Mouse (Mus musculus) liver, embryonic 11.5 days (tissue): ENCODE results near the gene Nab1. TPM values are rescaled to one million over a fixed set of nuclear protein-coding genes. Genes with fewer than 3 reads are reported as not detected.

ENCODE experiments used
- ATAC-seq: fragments of 200-750 bp; cut with Nextera tagmentation; replicated peaks from 2 replicates; pipeline ENCODE4 v1.8.0; 2017; ENCODE audit warnings: moderate number of reproducible peaks, mild to moderate bottlenecking, moderate TSS enrichment, moderate library complexity; ENCODE audit not compliant: low FRiP score
- DNase-seq: peaks from one replicate; pipeline ENCODE4 v3.0.0-alpha.2; 2017; ENCODE audit warnings: low spot score
- H3K27ac ChIP-seq: fragments of 300-500 bp; sonication (generic); 2 replicates; pipeline ENCODE4 v1.5.1; 2014; ENCODE audit warnings: mild to moderate bottlenecking, low read depth, low read length, control low read depth
- H3K27me3 ChIP-seq: fragments of 300-500 bp; sonication (generic); replicated peaks from 2 replicates; pipeline ENCODE4 v1.6.1; 2014; ENCODE audit warnings: low read length, mixed read lengths; ENCODE audit not compliant: control insufficient read depth, insufficient read depth
- H3K36me3 ChIP-seq: fragments of 300-500 bp; sonication (generic); 2 replicates; pipeline ENCODE4 v1.6.1; 2014; ENCODE audit warnings: mild to moderate bottlenecking, low read length, moderate library complexity, mixed read lengths; ENCODE audit not compliant: control insufficient read depth, insufficient read depth
- H3K4me1 ChIP-seq: fragments of 300-500 bp; sonication (generic); replicated peaks from 2 replicates; pipeline ENCODE4 v1.6.1; 2014; ENCODE audit warnings: low read length, mixed read lengths; ENCODE audit not compliant: control insufficient read depth, insufficient read depth
- H3K4me2 ChIP-seq: fragments of 300-500 bp; sonication (generic); 2 replicates; pipeline ENCODE4 v1.6.1; 2014; ENCODE audit warnings: mild to moderate bottlenecking, control low read depth, moderate library complexity
- H3K4me3 ChIP-seq: fragments of 300-500 bp; sonication (generic); 2 replicates; pipeline ENCODE4 v1.5.1; 2014; ENCODE audit warnings: low read depth, low read length, control low read depth
- H3K9ac ChIP-seq: fragments of 300-500 bp; sonication (generic); 2 replicates; pipeline ENCODE4 v1.6.1; 2014; ENCODE audit warnings: low read depth, low read length, control low read depth
- H3K9me3 ChIP-seq: fragments of 300-500 bp; sonication (generic); 2 replicates; pipeline ENCODE4 v1.6.1; 2016; ENCODE audit warnings: low read length, inconsistent platforms, mixed read lengths; ENCODE audit not compliant: control insufficient read depth
- WGBS: fragments of 180-500 bp; shearing (Covaris S2); extraction: QIAGEN DNeasy Blood & Tissue Kit; methylation state at CpG from one replicate; pipeline ENCODE4 v1.1.7; 2014; 5-methylcytosine and 5-hydroxymethylcytosine counted together
- polyA plus RNA-seq: library from polyadenylated mRNA; unstranded; fragments of >200 nt; fragmentation: Nextera tagmentation; extraction: Ambion mirVana; gene quantifications from 2 replicates; pipeline ENCODE4 v1.2.1, GENCODE M21; 2014

The Nab1 gene
- polyA plus RNA-seq, 1 experiment from 2014 or later: 20.5 TPM

DNA sequence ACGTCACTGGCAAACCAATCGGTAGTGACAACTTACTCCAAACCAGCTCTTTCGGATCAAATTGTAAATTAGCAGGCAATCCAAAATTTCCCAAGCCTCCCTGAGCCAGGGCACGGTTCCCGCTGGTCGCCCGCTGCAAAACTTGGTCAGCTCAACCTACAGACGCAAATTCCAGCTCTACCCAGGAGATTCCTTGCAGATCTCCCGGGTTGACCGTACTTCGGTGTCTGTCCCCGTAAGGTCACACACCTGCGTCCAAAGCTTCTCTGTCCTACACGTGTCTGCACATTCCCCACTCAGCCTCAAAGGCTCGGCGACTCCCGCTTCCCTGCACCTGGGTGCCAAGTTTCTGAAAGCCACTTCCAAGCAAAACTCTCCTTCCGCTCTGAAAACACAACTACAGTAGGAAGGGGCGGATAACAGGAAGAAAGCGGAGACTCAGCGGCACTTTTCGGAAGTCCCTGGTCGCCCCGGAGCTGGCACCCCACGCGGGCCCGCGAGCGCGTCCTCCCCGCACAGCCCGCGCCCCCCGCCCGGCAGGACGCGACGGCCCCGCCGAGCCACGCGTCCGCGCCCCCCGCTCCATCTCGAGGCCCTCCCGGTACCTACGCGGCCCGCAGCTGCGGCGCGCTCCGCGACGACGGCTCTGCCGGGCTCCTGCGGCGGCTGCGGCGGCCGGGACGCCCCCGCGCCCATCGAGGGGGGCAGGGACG is 722 bp downstream of the Nab1 start:
- peak overlapping the region; percentile 72 for H3K4me3 ChIP-seq
- peak; percentile 67 for DNase-seq
- H3K4me1 ChIP-seq: peaks cover 2% of the 10 kb centered on the region
- peak overlapping the region; percentile 33 for H3K27ac ChIP-seq
- under 1% methylated on average over 49 of the region's 68 CpGs for WGBS
- H3K4me2 ChIP-seq: peak overlapping the region; percentile 80
- no peaks in the 10 kb centered on the region for H3K9me3 ChIP-seq
- H3K9ac ChIP-seq: peak overlapping the region; percentile 82
- no peak; the same call in none of the 2 replicates for ATAC-seq
- no peaks in the 10 kb centered on the region for H3K36me3 ChIP-seq
- no peaks in the 10 kb centered on the region for H3K27me3 ChIP-seq

DNA sequence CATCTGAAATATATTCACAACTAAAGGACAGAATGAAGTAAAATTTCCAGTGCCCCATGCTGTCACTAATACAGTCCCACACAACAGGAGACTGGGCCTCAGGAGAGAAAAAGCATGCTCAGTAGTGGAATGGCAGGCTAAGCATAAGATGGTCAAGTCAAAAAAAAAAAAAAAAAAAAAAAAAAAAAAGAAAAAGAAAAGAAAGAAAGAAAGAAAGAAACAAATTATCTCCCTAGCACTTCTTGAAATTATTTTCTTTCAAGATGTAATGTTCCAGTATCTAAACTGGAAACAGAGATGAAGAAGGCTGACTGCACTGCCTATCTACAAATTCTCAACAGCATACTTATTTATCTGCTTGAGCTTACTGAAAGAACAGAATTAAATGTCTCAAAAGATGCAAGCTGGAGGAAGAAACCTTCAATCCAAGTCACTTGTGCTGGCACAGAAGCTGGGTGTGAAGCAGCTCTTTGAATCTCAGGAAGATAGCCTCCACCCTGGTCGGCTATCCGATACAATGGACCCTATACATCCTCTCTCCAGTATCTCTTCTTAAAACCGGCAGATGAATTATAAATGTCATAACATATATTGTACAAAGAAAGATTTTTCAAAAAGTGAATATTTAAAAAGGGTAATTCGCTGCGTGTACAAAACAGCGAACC is 1.6 kb downstream of the Nab1 start:
- 14% methylated on average over 6 of the region's 6 CpGs for WGBS
- H3K27ac ChIP-seq: no peak overlapping the region

DNA sequence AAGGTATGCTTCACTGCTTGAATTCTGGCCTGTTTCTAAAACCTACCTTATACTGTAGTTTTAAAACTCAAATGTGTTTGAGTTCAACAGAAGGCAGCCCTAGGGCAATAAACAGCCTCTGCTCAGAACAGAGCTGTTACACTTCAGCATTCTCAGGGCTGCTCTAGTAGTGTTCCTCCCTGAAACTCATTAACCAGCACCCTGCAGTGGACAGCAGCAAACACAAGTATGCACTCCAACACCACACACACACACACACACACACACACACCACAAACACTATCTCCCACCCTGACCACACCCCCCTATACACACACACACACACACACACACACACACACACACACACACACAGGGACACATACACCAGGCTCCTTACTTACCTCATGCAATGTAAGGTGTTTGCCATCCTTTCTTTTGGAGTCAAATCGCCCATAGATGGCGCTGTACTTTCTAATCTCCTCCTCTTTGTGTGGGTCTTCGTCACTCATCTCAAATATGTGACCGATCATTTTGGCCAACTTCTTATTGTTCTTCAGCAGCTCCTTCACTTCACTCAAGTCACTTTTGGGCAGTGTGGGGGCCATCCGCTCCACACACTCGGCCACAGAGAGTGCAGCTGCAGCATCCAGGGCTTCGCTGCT is 10.8 kb downstream of the Nab1 start:
- ATAC-seq: peak; percentile 26; the same call in 1 of the 2 replicates
- no peaks in the 10 kb centered on the region for H3K9me3 ChIP-seq
- no peak for DNase-seq

More for the DNA sequence above, 1.6 kb downstream of the Nab1 start:
- H3K4me1 ChIP-seq: peaks cover 2% of the 10 kb centered on the region
- H3K9ac ChIP-seq: no peak overlapping the region
- H3K4me2 ChIP-seq: peak overlapping the region; percentile 80
- peak overlapping the region; percentile 72 for H3K4me3 ChIP-seq
- ATAC-seq (no peak), DNase-seq (no peak)
- H3K27me3 ChIP-seq: no peaks in the 10 kb centered on the region
- no peaks in the 10 kb centered on the region for H3K36me3 ChIP-seq
- no peaks in the 10 kb centered on the region for H3K9me3 ChIP-seq

DNA sequence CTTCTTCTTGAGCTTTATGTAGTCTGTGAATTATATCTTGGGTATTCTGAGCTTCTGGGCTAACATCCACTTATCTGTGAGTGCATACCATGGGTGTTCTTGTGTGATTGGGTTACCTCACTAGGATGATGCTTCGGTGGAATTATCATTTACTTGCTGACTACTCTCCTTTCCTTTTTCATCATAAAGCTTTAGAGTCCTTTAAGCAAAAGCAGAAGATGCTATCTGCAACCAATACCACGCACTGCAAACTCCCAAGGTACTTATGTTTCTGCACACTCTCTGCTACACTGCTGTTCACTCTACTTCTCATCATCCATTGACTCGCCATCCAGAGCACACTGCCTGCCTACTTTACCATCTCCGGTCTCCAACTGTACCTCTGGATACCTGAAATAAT is 15.5 kb downstream of the Nab1 start:
- ATAC-seq (peak; percentile 43; the same call in 1 of the 2 replicates), DNase-seq (no peak)
- 80% methylated on average over 4 of the region's 4 CpGs for WGBS
- H3K36me3 ChIP-seq: 0 out of 2 replicates have a peak, but pooled peaks cover 3% of the 10 kb centered on the region
- no peaks in the 10 kb centered on the region for H3K9me3 ChIP-seq
- peaks cover 2% of the 10 kb centered on the region; the same call in 1 of the 2 replicates for H3K4me1 ChIP-seq
- H3K4me3 ChIP-seq: no peak overlapping the region
- H3K9ac ChIP-seq: no peak overlapping the region
- no peaks in the 10 kb centered on the region for H3K27me3 ChIP-seq
- H3K27ac ChIP-seq: no peak overlapping the region
- no peak overlapping the region for H3K4me2 ChIP-seq

More for the DNA sequence above, 10.8 kb downstream of the Nab1 start:
- H3K9ac ChIP-seq: no peak overlapping the region
- no peaks in the 10 kb centered on the region for H3K27me3 ChIP-seq
- no peak overlapping the region for H3K4me3 ChIP-seq
- H3K4me2 ChIP-seq: no peak overlapping the region
- 0 out of 2 replicates have a peak, but pooled peaks cover 3% of the 10 kb centered on the region for H3K36me3 ChIP-seq
- H3K27ac ChIP-seq: no peak overlapping the region
- WGBS: 71% methylated on average over 7 of the region's 7 CpGs
- no peaks in the 10 kb centered on the region; the same call in 1 of the 2 replicates for H3K4me1 ChIP-seq

DNA sequence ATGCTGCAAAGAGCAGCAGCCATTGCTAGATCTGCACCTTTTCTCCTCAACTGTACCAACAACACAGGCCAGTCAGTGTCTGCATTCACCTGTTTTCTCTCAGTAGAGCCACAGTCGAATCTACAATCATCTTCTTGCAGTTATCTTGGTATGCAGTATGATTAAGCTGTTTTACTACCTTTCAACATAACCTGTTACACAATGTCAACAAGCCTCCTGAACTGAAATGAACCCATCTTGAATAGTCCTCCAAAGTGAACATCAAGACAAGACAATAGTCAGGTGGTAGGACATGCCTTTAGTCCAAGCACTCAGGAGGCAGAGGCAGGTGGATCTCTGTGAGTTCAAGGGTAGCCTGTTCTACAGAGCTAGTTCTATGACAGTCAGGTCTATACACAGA is 26.2 kb downstream of the Nab1 start:
- Histone ChIP-seq H3K4me1 (no peaks in the 10 kb centered on the region), H3K27me3 (no peaks in the 10 kb centered on the region), H3K27ac (no peak overlapping the region), H3K9ac (no peak overlapping the region), H3K4me2 (no peak overlapping the region), H3K4me3 (no peak overlapping the region), H3K36me3 (peaks cover 16% of the 10 kb centered on the region; the same call in 1 of the 2 replicates), H3K9me3 (no peaks in the 10 kb centered on the region)
- WGBS: 74% methylated on average over 1 of the region's 1 CpGs
- no peak for ATAC-seq
- no peak for DNase-seq

DNA sequence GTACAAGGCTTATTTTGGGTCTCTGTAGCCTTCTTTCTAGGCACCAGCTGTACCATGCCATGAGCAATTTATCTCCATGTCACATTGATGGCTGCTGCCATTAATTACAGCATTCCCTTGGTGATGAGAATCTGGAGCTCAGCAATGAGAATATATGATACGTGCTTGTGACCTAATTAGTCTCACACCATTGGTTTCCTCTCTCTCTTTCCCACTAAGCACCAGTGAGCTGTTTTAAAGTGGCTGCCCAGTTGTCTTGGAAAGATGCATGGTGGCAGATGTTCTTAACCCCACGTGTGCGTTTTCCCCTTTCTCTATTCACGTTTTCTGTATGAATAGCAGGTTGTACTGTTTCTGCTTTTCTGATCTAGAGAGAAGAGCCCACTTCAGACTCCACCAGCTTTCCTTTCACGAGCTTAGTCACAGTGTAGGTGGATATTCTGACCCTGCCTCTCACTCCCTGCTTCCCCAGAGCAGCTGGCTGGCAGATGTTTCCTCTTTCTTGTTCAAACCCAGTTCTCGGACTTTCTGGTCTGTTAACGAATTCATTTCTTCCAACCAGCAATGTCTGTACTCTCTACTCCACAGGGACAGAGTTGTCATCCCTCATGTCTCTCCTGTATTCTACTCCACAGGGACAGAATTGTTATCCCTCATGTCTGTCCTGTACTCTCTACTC is 29.5 kb downstream of the Nab1 start:
- no peak overlapping the region for H3K9ac ChIP-seq
- no peak overlapping the region for H3K4me2 ChIP-seq
- DNase-seq: no peak
- H3K4me3 ChIP-seq: no peak overlapping the region
- H3K36me3 ChIP-seq: peaks cover 5% of the 10 kb centered on the region; the same call in 1 of the 2 replicates
- ATAC-seq: no peak
- no peaks in the 10 kb centered on the region for H3K9me3 ChIP-seq
- 62% methylated on average over 7 of the region's 7 CpGs for WGBS
- H3K4me1 ChIP-seq: peaks cover 4% of the 10 kb centered on the region; the same call in 1 of the 2 replicates
- no peak overlapping the region for H3K27ac ChIP-seq
- H3K27me3 ChIP-seq: no peaks in the 10 kb centered on the region

DNA sequence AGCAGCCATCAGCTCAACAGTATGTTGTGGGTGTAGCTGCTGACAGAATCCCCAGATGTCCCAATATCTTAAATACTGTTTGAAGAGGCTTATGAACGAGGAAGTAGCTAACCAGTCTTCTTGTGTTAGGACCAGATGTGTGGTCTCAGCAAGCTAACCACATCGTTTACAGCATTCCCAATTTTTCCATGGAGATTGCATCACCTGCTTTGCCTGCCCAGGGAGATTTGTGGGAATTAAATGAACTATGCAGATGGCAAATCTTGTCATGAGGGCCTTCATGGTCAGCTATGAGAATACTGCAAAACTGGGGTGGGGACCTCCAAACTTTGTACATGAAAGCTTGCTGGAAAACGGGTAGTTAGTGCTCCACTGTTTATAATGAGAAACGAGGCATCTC is 30.2 kb downstream of the Nab1 start:
- no peak overlapping the region for H3K27ac ChIP-seq
- no peak for DNase-seq
- H3K4me1 ChIP-seq: peaks cover 4% of the 10 kb centered on the region; the same call in 1 of the 2 replicates
- no peak for ATAC-seq
- no peak overlapping the region for H3K4me3 ChIP-seq
- H3K27me3 ChIP-seq: no peaks in the 10 kb centered on the region
- no peak overlapping the region for H3K9ac ChIP-seq
- peaks cover 5% of the 10 kb centered on the region; the same call in 1 of the 2 replicates for H3K36me3 ChIP-seq
- no peaks in the 10 kb centered on the region for H3K9me3 ChIP-seq
- no peak overlapping the region for H3K4me2 ChIP-seq
- WGBS: 81% methylated on average over 4 of the region's 4 CpGs

DNA sequence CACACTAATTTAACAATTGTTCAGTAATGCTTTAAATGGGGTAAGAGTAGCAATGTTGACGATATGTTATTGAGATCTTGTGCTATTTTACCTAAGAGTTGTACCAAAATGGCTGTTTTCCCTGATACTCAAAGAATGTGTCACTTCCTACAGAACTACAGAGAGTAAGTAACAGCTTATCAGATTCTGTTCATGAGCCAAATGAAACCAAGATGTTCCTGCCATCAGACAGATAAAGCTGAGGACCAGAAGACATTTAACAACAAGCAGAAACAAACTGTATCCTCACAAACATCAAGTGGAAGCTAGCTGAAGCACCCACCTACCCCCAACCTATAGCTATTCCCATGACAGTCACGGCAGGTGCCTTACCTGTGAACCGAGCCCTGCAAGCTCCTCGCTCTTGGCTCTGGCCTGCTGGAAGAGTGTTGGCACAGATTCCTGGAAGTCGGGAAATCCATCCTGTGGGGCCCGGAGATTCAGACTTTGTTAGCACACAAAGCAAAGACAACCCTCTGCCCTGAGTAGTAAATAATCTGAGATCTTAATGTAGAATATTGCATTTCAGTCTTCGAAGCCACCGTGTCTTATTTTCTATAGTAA is 33.9 kb downstream of the Nab1 start:
- Histone ChIP-seq H3K27me3 (no peaks in the 10 kb centered on the region), H3K27ac (no peak overlapping the region), H3K4me2 (no peak overlapping the region), H3K4me1 (peaks cover 9% of the 10 kb centered on the region; the same call in 1 of the 2 replicates), H3K4me3 (no peak overlapping the region), H3K9ac (no peak overlapping the region), H3K9me3 (no peaks in the 10 kb centered on the region), H3K36me3 (no peaks in the 10 kb centered on the region; the same call in 1 of the 2 replicates)
- DNase-seq: no peak
- no peak for ATAC-seq
- WGBS: 89% methylated on average over 8 of the region's 8 CpGs
